Mouse (Mus musculus) thymus, postnatal 10 days (tissue): ENCODE data around the gene Gstt1.
A peak's percentile ranks its signal among the peaks of the same experiment; 100 is the strongest.
"Not testable (repeated sequence)": the region's sequence is repeated elsewhere in the genome, so short reads cannot be mapped to it uniquely, and the experiment has no call there.

ENCODE experiments used
- DNase-seq, 2 experiments: peaks; one replicate each; pipeline ENCODE4 v3.0.0; 2021; ENCODE audit warnings: low spot score in 2 of 2

The Gstt1 gene

DNA sequence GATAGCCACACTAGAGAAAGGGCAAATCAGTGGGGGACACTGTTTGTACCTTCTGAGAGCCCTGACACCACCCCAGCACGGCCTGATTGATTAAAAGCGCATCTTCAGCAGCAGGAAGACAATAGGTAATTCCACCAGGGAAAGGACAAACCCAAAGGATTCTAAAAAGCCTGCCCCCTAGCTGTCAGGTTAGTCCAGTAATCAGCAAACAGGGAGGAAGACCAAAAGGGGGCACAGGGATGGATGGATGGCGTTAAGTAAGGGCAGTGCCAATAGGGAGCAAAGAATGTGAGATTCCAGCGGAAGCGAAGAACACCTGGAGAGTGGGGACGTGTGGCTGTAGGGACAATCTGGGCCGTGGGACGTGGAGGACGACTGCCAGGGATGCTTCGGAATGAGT, 20.3 kb upstream of the Gstt1 start:
- DNase-seq, result no peak

DNA sequence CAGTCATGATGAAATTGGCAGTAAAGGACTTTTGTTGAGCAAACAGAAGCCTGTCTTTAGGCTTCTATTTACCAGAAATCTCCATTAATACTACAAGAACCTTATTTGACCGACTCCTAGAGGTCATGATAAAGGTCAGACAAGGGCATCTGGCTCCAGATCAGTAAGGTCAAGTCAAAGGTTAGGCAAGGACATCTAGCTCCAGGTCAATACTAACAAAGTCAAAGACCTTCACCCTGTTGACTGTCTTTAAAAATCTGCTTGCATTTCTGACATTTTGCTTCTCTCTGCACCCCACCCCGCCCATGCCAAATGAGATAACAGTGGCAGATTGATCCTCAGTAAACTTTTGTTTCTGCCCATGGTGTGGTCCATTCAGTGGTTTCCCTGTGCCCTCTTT, 5.8 kb upstream of the Gstt1 start:
- DNase-seq, result no peak

DNA sequence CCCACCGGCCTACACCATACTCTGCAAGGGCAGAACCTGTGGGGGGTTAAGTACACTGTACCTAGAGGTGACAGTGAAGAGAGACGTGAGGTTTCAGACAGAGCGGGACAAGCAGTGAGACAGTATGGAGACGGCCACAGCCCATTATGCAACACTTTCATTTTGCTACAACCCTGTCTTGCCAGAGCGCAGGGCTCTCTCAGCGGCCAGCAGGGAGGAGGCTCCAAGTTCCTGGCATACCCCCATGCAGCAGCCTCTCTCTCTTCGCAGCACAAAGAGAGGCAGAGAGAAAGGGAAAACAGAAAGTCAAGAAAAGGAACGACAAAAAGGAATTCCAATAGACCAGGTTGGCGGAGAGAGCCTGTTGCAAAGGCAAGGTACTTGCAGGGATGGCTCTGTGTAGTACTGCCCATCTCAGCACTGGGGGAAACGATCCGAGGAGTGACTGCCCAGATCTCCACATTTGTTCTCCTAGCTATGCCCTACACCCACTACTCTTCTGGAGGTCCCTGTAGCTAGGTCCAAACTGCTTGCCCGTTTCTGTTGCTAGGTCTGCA, 687 bp downstream of the Gstt1 start:
- no peak for DNase-seq

DNA sequence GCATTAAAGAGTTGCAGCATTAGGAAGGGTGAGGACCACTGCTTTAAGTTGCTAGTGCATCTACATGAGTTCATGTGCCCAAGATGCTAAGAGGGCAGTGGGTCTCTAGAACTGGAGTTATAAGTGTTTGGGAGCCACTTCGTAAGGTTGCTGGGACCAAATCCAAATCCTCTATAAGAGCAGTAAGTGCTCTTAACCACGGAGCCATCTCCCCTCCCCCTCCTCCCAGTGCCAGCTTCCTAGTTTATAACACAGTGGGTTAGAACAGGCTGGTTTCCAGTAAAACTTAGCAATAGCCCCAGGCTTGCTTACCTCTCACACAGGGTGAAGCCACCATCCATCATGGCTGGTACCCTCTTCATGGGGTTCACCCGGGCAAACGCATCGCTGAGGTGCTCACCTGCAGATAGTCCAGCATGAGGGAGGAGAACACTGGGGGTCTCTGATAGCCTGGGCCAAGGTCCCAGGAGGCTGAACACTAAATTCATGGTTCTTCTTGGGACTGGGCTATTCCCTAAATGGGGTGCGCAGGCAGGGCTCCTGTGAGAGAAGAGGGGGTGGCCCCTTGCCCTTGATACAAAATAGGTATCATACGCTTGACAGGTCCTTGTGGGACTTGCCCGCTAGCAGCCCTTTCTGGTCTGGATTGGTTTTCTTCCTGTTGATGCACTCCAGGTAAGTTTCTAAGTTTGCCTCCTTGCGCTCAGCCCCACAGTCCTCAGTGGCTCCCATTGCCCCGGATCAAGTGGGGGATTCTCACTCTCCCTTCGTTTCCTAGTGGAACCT, 1.5 kb downstream of the Gstt1 start:
- DNase-seq, result no peak

DNA sequence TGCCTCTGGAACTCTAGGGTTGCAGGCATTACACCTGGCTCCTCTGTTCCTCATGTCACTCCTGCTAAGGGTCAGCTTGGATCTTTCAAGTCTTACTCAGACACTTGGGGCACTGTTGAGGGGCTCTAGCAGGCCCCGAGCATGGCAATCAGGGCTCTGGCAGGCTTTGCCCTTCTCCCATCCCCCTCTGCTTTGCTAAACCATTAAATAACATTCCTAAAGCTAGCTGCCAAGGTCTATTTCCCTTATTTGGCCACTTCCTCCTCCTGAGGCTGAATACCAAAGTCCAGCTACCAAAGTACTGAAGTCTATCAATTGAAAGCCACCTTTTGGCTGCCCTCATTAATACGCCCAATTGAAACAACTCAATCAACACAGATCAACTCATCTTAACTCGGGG, 3.5 kb downstream of the Gstt1 start:
- DNase-seq, result no peak

DNA sequence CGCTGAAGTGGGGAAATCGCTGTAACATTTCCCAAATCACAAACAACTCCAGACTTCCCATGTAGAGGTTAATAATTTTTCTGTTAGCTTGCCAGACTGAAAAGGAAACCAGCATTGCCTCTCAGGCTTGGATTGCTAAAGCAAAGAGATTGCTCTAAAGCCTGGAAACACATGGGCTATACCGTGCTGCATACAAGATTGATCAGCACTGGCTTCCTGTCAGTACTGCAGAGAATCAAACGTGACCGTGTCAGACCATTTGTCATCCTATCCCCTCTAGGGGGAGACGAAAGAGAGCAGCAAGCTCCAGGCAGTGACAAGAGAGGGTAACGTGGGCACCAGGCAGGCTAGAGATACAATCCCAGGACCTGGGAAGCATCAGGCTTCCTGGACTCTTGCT, 7.6 kb downstream of the Gstt1 start:
- DNase-seq, result peak in 1 of 2 experiments; percentile 42

DNA sequence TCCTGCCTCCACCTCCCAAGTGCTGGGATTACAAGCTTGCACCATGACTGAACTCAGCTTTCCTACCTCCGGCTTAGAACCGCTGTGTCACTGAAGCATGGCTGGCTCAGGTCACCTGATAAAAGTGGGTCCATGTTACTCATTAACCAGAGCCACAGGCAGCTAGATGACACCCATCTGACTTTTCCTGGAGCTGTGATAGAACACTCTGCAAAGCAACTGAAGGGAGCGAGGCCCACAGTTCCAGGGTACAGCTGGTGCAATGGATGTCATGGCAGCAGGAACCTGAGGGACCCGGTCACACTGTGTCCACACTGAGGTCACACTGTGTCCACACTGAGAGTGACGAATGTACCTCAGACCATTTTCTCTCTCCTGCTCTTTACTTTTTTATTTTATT, 8.5 kb downstream of the Gstt1 start:
- DNase-seq, result no peak

DNA sequence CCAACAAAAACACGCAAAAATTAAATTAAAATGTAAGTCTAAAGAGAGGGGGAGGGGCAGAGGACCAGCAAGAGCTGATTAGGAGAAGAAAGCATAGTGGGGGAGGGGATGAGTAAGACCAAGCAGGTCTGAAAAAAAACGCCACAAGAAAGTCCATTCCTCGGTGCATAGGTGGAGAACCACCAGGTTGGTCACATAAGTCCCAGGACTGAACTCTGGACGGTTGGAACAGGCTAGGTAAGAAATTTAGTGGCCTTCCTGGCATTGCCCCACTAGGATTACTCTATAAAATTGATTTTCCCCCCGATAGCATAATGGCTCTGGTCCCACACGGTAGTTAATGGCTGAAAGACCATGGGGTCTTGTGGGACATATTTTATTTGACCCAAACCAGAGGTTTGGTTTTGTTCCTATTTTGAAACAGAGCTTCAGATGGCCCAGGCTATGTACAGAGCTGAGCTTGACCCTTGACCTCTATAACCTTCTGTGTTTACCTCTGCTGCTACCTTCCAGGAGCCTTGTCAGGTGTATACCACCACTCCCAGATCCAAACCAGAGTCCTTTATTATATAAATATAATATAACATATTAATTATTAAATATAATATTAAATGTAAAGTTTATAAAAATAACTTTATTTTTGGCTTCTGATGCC, 9.2 kb downstream of the Gstt1 start:
- DNase-seq, result no peak

DNA sequence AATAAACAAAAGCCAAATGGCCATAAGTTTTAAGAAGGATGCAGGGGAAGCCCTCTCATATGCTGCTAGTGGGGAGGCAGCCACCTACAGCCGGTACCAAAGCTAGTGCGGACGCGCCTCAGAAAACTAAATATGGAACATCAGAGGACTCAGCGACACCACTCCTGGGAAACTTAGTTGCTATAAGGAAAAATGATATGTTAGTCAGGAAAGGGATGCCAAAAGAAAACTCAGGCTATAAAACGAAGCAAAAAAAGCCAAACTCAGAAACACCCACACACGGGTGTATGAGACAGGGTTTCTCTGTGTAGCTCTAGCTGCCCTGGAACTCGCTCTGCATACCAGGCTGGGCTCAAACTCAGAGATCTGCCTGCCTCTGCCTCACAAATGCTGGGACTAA, 10.1 kb downstream of the Gstt1 start:
- DNase-seq, result no peak

DNA sequence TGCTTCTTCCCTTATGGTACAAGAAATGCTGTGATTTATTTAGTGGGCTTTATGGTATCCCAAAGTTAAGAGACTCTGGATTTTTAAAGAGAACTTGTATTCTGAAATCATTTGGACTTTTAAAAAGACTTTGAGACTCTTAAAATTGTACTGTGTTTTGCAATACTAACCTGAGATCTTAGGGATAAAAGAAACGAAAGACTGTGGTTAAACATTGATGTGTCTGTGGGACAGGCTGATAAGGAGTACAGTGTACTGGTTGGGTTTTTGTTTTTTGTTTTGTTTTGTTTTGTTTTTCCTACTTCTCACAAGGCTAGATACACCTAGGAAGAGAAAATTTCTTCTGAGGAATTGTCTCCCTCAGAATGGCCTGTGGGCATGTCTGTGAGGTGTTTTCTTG, 12.9 kb downstream of the Gstt1 start:
- DNase-seq, result no peak

DNA sequence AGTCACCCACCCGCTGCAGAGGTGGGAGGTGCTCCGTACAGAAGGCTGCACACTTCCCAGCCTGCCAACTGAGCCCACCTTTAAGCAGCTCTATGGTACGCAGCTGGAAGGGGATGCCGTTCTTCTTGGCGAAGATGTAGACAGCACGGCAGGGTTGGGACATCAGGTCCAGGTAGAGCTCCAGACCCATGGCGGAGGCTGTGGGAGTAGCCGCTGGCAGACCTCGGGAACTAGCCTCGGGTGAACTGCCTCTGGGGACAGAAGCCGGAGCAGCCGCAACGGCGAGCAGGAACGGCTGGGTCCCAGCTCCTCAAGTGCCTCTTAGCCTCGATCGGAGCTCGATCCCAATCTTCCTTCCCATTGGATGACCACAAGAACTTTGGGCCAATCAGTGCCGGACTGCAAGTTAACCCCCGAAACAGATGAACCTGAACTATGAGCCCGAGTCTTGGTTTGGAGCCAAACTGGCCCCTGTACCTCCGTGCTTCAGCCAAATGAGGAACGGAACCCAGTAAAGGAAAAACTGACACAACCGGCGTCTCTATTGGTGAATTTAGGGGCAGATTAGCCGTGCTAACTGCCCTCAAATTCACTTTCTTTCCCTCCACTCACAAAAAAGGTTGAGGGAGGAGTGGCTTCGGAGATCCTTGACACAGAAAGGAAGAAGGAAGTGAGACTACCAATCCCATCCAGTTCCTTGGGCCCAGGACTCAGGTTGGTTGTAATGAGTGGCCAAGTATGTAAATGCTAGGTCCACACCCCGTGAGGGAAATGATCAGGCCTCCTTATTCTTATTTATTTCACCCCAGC, 17.4 kb downstream of the Gstt1 start, which contains the start of the genes Gm20441 and Gstt3:
Gm20441 (minus strand) TSS at position 186 of the 810 bp plus-strand sequence.
Gstt3 (minus strand) TSS at position 646 of the 810 bp plus-strand sequence.
- DNase-seq, result peak in 1 of 2 experiments; percentile 20

DNA sequence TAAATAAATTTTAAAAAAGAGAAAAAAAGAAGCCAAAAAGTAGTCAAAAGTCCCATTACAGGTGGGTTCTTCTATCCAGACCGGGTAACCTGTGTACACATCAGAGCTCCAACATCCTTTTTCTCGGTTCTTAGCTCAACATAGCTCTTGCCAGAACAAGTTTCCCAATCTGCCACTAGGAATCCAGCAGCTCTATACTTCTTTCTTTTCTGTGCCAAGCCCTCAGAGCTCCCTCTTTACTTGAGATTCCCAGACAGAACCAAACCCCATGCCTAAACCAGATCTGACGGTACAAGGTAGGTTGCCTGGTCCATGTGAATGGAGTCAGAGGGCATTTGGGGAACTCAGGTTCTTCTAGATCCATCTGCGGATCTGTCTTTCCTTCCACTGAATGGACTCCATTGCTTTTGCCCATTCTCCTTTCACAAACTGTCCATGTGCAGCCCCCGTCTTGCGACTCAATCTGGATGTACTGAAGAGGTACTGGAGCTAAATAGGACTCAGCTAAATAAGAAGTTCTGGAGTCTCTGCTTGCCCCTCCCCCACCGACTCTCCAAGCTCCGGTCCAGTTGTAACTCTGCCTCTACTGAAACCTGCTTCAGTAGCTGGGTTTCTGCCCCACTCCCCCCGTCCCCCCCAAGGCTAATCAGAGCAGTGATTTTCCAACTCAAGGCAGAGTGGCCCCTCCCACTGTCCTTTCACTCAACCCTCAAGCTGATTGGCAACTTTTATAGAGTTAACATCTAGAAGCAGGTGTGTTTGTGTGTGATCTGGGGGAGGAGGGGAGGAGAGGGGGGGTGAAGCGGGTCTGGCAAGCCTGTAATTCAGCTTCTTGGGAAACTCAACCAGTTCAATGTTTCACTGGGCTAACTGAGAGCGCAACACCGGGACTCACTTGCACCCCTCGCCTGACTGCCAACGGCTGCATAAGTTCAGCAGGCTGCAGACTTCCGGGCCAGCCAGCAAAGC, 18.9 kb downstream of the Gstt1 start:
- DNase-seq, result no peak

DNA sequence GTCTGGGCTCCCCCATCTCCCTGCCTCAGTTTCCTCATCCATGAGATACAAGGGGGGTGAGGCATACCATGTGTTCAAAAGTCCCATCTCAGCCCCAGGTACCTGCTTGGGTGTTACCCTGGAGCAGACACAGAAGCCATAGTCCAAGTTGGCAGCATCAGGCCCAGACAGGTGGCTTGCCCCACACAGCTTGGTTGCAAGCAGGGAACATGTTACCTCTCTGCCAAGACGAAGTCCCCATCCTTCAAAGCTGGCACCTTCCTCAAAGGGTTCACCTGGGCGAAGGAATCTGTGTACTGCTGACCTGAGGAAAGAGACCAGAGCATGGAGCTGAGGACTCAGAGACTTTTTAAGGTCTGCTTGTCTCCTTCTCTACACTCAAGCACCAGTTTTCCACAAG, 20.5 kb downstream of the Gstt1 start:
- DNase-seq, result no peak

DNA sequence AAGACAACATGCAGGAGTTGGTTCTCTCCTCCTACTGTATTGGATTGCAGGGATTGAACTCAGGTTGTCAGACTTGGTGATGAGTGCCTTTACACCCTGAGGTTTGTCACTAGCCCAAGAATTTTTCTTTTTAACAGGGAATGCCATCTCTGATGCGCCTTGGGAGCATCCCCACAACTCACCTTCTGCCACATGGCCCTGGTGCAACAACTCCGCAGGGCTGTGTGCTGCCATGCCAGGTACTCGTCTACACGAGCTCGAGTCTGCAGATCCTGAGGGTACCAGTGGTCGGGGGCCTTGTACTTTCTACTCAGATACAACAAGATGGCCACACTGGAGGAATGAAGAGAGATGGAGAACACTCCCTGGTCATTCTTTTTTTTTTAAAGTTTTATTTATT, 21.8 kb downstream of the Gstt1 start:
- DNase-seq, result no peak

DNA sequence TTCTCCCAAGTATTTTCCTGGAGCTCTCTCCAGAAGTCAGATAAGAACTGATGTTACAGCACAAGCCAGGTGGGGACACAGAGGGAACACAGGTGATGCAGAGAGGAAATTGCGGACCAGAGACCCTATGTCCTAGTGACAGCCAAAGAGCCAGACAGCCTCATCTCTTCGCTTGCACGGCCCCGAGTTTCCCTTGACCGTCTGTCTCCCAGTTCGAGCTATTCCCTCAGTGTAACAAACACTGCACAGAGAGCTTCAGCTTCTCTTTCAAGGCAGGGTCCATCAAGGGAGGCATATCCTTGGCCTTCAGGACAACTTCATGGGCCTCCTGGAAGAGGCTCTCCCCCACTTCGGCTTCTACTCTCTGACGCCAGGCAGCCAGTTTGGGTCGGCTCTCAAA, 23.8 kb downstream of the Gstt1 start:
- no peak for DNase-seq

DNA sequence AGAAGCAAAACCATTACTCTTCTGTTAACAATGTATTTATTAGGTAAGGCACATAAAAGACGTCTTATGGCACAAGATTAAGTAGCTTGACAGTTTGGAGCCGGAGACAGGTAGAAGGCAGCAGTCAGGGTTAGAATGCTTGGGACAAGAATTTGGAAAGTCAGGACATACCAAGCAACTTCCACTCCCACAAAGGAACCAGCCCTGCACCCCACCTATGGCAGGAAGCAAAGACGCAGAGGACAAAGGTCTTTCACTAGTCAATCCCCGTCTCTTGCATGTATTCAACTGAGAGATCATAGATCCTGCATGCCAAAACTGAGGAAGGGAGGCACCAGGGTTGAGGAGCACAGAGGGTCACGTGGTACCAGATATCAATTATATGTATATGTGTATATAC, 24.3 kb downstream of the Gstt1 start:
- no peak for DNase-seq

DNA sequence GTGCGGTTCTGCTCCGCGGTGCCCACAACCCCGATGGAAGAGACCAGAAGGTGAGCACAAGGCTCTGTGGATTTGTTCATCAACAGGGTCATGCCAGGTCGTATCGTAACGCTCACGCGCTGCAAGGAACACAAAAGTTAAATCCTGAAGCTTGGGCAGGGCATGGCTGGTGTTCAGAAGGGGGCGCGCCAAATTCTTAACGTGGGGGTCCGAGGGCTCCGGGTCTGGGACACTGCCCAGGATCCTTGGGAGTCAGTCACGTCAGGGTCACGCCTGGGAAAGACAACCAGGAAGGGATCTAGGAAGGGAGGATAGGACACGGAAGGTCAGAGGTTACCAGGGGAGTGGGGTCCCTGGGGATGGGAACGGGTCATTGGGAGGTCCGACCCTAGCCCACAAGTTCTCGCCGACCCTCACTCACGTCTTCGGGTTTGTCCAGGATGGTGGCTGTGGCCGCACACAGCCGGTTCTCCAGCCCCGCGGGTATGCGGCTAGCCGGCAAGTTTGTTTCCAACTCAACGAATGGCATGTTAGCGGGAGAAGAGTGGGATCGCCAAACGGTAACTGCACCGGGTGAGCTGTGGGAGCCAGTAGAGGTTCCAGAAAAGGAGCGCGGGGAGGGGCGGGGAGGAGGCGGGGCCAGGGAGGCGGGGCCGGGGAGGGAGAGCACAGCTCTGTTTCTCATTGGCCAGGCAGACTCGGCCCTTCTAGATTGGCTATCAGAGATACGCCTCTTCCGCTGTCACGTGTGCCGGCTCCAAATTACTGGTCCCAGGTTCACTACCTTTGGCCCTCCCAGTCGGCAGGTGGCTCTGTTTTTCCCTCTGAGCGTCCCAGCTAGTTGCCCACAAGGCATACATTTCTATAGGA, 25.4 kb downstream of the Gstt1 start, which contains the start of gene Ddt:
Ddt (minus strand) TSS at position 620 of the 870 bp plus-strand sequence.
- DNase-seq, result peak; percentile 82 to 84

DNA sequence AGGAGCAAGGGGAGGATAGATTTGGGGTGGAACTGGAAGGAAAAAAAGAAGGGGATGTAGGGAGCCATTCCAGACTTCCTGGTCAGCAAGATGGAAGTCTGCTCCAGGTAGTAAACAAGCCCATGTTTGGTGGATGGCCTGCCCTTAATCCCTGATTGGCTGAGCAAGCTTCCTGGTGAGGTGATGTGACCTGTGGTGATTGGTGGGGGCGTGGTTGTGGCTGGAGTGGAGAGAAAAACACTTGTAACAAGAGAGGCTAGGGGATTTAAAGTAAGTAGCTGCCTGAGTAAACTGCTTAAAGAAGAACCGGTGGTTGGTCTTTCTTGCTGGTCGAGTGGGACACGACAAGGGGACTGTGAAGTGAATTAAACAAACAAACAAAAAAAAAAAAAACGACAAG, 30.6 kb downstream of the Gstt1 start:
- DNase-seq, result not testable (repeated sequence)

DNA sequence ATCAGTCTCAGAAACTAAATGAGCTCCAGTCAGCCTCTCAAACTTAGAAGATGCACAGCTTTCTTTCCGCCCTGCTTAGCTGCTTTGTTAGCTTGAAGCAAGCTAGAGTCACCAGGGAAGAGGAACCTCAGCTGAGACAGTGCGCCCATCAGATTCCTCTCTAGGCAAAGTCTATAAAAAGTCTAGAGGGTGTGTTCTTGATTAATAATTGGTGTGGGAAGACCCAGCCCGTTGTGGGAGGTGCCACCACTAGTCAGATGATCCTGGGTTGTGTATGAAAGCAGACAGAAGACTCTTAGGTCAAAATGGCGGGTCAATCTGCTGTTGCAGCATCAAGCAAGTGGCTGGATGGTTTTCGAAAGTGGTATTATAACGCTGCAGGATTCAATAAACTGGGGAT, 31.5 kb downstream of the Gstt1 start:
- DNase-seq, result no peak
